Mouse (Mus musculus) brain, embryonic 14.5 days (tissue): ENCODE measurements around the gene 4931422A03Rik.

Source experiments
- CTCF ChIP-seq: fragments of 200-500 bp; IDR thresholded peaks from 2 replicates; pipeline ENCODE4 v1.5.1; 2012; ENCODE audit warnings: inconsistent platforms, mild to moderate bottlenecking, moderate library complexity, borderline replicate concordance; ENCODE audit not compliant: insufficient read depth, insufficient read length; ENCODE audit errors: extremely low read depth
- POLR2A ChIP-seq: fragments of 200-500 bp; IDR thresholded peaks from 2 replicates; pipeline ENCODE4 v1.6.1; 2012; ENCODE audit warnings: mild to moderate bottlenecking, inconsistent platforms, borderline replicate concordance; ENCODE audit not compliant: poor library complexity, insufficient read depth, insufficient read length, severe bottlenecking; ENCODE audit errors: extremely low read depth

GRCm38 (mm10) chr2:104030381-104030780, 2.2 kb upstream of the 4931422A03Rik start:
- TF ChIP-seq POLR2A (no peak), CTCF (no peak)
